Mouse (Mus musculus): Measurements from ENCODE around the gene Exosc1.
"Not testable (repeated sequence)": the region's sequence is repeated elsewhere in the genome, so short reads cannot be mapped to it uniquely, and the experiment has no call there.

The Exosc1 gene

DNA sequence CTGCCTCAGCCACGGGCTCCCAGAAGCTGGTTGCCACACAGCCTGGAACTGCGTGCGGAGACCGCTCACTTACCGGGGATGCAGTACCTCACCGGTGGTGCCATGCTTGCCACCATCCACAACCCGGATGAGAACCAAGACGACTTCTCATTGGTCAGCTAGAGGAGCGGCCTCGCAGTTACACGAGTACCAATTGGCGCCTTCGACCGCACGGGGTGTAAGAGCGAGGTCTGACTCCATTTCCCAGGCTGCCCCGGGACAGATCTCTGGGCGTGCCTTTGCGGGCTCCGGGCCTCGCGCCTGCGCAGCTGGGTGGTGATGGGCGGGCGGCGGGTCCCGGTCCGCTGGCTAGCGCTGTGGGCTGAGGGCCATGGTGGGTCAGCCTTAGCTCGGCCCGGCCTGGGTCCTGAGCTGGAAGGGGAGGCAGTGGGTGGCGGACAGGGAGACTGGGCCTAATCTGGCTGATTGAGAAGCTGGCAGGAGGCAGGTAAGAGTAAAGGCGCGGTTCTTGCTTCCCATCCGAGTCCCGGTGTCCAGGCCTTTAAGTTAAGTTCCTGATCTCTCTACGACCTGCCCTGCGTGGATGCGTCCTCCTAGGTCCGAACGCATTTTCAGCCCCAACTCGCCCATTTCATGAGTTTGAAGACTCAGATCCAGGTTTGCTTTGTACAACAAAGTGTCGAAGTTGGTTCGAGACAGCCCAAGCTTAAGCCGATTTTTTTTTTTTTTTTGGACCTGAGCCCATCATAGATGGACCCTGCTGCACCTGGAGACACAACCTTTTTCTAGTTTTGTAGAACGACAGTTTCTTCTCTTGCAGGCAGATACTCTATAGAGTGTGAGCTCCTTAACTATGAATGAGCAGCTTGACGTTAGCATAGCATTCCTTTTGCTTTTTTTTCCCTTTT is at the start of gene Exosc1, which contains the start of gene Zdhhc16:
Gene Exosc1 (minus strand): TSS at position 245 of the 908 bp plus-strand sequence.
Gene Zdhhc16 (plus strand): TSS at position 302 of the 908 bp plus-strand sequence.
- DNase-seq (ENCODE audit: low spot score in 2 of 2), result peak; percentile 95 to 98

DNA sequence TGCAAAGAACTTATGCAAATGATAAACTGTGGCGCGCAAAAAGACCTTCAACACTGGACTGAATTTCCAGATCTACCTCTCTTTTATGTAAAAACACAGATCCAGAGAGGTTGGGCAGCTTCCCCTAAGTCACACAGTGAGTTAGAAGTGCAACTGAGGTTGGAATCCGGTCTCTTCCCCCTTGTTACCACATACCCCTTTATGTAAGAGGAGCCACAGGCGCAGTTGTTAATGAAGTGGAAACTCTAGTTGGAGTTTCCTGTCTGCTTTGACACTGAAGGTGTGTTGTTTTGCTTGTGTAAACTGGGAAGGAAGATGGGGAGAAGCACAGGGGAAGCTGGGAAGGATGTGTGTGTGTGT is 49.5 kb upstream of the Exosc1 start:
- DNase-seq (ENCODE audit: low spot score in 2 of 2), result no peak

DNA sequence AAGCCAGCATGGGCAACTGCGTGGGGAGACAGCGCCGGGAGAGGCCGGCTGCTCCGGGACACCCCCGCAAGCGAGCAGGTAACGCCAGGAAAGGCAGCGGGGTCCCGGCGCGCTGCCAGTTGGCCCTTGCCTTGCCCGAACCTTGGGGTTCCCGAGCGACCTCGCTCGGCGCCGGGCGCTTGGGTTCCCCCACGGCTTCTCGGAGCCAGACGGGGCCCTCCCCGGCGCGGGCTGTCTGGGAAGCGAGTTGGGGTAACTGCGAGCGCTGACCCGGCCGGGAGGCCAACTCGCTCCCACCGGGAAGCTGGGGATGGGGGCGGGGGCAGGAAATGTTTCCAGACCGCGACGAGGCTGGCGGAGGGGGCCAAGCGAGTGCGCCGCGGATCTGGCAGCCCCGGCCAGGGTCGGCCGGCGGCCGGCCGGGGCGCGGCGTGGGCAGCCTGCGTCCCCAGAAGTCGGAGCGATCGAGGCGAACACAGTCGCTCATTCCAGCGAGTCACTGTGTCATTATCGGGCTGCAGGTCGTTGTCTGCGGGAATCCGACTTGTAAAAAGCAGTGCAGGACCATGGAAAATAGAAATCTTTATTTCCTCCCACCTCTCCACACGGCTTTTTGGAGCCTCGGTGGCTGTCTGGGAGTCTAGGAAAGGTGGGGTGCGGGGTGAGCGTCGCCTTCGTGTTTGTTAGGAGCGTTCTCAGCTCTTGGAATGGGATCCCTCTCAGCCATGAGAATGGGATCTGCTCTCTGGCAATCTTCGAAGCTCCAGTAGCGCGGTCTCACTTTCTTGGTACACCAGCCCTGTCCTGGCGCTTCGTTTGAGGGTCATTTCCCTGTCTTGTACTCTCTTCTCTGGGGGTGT is 48.9 kb upstream of the Exosc1 start:
- peak; percentile 55 to 57 for DNase-seq (ENCODE audit: low spot score in 2 of 2)

DNA sequence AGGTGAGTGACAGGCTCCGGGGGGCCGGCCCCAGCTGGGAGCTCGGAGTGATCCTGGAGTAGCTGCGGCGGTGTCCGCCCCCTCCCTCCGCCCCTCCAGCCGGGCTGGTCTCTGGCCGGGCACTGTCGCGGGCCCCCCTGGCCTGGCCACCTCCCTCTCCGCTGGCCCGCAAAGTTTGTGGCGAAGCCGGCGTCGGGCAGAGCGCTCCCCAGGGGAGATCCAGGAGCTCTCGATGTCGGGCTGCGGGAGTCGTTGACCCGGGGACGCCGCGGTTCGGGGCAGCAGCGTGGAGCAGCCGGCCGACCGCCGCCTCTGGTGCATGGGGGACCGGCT is 48.3 kb upstream of the Exosc1 start, which contains the start of gene Ubtd1:
Gene Ubtd1 (plus strand): TSS at position 169 of the 333 bp plus-strand sequence.
- no peak for DNase-seq (ENCODE audit: low spot score in 2 of 2)

DNA sequence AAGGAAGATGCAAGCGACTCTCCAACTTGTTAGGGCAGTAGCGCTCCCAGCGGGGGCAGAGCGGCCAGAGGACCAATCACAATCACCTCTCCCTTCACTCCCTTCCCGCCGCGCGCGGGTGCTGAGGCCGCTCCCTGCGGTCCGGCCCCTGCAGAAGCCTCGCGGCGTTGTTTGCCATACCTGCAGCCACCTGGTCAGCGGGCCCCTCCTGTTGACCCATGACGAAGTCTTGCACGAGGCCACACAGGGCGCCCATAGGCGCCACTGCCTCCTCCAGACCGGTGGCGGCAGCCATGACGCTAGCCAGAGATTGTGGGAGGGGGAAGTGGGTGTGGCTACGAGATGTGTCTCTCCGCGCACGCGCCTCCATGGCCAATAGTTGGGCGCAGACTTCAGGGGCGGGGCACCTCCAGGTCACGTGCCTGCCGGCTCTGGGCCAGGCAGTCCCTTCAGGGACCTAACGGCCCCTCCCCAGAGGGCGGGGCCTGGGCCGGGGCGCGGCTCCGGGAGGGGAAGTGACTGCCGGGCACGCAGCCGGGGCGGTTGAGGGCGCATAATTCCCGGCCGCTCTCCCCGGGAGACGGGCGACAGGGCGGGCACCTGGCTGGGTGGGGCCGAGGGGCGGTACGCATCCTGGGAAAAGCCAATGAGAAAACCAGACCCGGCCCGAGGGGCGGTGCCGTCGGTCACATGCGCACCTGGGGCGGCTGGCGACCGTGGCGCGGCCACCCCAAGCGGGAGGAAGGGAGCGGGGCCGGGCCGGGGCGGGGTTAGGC is 47.8 kb upstream of the Exosc1 start, which contains the start of gene Mms19:
Gene Mms19 (minus strand): TSS at position 339 of the 776 bp plus-strand sequence.
- DNase-seq (ENCODE audit: low spot score in 2 of 2), result peak; percentile 97 to 99

DNA sequence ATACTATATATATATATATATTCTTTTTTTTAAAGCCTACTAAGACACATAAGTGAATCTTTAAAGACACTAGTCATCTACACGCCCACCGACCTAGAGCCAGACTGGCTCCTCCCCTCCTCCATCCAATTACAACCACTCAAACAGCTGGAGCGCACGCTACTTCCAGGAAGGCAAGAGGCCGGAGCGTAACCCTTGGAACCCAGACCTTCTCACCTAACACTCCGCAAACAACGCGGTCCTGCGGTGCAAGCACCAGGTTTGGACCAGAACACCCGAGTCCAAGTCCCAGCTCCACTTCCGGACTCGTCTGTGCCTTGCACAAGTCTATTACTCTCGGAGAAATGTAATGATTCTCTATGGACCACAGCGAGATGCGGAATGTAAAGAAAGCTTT is 47.2 kb upstream of the Exosc1 start:
- no peak for DNase-seq (ENCODE audit: low spot score in 2 of 2)

DNA sequence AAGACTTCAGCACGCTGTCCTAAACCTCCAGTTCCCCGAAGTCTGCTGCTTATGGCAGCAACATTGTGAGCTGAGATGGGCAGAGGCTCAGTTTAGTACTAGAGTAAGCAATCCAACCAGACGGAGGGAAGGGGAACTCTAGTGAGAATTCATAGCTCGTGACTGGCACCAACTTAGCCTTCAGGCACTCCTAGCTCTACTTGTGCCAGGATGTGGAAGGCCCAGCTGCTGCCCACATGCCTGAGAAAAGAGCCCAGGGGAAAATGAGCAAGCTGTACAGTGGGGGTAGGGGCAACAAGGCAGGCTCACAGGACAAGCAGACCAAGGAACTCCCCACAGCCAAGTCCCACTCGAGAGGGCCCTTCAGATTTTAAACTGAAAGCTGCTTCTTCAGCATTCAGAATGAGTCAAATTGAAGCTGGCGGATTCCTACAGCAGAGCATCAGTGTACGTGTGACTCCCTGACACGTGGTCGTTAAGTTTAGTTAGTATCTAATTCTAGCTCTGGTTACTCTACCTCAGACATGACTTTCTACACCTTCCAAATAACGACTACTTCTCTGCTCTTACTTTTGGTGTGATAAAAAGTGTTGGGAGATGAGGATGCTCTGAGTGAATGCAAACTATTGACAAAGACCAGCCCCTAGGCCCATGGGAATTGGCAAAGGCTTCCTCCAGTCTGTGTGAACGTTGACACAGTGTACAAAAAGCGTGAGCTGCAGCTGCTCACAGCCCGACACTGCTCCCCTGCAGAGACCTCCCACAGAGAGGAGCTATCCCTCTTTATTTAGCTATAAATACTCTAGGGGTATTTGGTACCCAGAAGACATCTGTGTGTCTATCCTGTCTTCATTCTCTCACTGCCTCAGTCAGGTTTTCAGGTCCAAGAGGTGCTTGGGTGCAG is 40.9 kb upstream of the Exosc1 start:
- no peak for DNase-seq (ENCODE audit: low spot score in 2 of 2)

DNA sequence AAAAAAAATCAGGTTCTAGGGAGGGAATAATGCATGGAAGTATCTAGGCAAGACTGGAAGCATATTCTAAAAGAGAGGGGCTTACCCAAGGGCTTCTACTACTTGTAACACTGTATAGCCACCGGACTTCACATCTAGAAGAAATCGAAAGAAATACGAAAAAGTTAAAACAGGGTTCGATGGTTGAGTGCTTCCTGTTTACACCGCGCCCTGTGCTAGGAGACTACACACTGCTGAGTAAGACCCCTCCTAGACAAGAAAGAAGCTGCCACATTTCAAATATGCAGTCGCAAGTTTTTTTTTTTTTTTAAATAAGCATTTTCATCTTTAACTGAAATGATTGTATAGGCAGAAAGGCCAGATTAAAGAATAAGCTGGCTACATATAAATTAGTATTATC is 36.4 kb upstream of the Exosc1 start:
- DNase-seq (ENCODE audit: low spot score in 2 of 2), result no peak

DNA sequence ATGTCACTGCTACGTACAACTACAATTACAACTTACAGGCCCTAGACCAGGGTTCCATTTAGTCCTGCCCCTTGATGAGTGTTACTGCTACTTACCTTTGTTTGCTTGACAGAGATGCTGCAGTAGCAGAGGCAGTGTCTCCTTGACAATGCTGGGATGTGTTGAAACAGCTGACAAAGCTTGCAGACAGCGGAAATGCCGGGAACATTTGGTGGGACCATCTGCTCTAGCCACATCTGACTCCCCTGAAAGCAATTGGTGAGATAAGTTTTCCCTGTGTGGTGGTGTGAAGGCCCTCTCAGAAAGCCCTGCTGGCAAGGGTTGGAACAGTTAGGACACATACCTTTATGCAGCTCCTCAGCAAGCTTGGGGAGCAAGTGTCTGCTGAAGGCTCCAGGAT is 20.4 kb upstream of the Exosc1 start:
- DNase-seq (ENCODE audit: low spot score in 2 of 2), result no peak

DNA sequence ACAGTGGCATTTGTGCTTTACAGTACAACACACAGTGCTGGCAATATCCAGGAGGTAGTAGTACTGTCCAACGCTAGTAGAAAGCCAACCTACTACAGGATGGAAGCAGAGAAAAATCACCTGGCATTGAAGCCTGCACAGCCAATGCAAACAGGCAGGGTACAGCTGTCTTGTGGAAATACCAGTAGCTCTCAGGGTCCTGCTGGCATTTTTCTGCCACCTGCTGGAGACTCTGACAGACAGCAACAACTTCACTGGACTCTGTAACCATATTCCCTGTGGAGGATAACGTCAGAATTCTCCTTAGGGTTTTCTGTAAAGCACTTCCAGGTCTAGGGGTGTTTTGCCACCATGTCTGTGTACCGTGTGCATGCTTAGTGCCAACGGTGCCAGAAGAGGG is 19.1 kb upstream of the Exosc1 start:
- no peak for DNase-seq (ENCODE audit: low spot score in 2 of 2)

DNA sequence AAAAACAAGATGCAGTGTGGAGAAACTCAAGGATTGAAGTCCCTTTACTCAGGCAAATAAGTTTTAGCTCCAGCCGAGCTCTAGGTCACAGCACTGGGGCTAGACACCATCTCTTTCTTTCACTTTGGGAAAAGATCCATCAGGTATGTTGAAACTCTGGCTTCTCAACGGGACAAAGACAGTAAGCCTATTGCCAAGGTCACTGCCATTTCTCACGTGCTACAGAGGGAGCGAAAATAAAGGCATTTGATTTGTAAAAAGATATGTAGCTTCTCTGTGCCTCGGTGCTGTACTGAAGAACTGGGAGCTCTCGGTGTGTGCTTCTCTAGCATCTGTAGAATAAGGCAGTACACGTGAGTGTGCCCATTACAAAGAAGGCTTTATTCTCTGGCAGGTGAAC is 10.6 kb upstream of the Exosc1 start:
- no peak for DNase-seq (ENCODE audit: low spot score in 2 of 2)

DNA sequence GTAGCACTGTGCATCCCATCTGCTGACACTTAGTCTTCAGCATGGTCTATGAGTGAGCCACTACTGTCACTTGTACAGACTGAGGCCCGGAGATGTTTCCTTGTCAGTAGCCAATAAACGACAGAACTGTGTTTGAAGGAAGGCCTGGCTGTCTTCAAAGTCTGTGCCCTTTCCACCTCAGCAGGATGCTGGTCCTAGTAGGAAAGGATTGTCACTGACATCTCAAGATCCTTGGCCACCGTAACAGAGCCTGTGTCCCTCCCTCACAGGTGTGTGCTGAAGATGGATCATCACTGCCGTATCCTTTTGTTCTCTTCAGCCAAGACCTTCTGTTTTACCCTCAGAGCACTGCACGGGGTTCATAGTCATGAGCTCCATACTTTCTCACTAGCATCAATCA is 5.3 kb upstream of the Exosc1 start:
- no peak for DNase-seq (ENCODE audit: low spot score in 2 of 2)

DNA sequence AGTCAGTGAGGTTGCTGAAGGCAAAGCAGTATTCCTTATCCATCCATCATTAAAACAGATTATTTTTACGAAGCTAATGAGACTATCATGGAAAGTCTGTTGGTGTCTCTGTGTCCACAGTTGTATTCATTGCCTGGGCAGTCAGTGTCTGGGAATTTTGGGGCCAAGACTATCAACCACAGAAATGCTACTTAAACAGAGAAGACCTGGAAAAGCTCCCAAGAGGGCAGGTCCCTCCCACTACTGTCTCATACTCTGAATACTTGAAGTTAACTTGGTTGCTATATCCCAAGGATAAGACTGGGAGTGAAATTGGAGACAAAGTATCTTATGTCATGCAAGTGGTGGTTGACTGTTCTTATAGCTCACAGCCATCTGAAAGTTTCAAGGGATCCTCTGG is 2.7 kb upstream of the Exosc1 start:
- DNase-seq (ENCODE audit: low spot score in 2 of 2), result no peak

DNA sequence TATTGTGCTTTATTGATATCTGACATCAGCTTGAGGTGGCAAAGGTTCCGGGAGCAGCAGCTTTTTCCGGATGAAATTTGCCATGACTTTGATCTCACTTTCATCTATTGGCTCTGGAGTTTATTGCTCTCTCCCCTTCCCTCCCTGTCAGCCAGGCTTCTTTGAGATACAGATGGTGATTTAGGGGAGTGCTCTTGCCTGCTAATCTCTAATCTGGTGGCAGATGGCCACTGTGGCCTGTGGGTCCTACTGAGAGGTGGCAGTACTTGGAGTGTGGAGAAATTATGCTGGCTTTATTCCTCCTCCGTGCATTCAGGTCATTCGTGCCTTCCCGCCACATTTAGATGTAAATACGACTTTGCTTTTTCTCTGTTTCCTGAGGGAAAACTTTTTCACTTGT is 901 bp upstream of the Exosc1 start:
- no peak for DNase-seq (ENCODE audit: low spot score in 2 of 2)

DNA sequence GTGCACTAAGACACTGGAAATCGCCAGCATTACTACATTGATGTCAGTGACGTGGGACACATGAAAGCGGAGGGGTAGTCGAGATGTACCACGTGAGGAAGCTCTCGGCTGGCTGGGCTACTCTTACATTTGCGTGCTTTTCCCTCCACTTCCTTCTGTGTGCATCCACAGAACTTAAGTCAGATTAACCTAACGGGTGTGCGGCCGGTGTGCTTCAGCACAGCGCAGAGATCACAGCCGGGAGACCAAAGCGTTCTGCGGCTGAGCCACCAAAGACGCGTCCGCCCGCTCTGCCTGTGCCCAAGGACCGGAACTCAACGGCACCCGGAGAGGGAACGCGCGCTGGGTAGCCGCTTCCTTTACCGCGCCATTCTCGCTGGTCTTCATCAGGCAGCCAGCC is 537 bp downstream of the Exosc1 start:
- DNase-seq (ENCODE audit: low spot score in 2 of 2), result no peak

DNA sequence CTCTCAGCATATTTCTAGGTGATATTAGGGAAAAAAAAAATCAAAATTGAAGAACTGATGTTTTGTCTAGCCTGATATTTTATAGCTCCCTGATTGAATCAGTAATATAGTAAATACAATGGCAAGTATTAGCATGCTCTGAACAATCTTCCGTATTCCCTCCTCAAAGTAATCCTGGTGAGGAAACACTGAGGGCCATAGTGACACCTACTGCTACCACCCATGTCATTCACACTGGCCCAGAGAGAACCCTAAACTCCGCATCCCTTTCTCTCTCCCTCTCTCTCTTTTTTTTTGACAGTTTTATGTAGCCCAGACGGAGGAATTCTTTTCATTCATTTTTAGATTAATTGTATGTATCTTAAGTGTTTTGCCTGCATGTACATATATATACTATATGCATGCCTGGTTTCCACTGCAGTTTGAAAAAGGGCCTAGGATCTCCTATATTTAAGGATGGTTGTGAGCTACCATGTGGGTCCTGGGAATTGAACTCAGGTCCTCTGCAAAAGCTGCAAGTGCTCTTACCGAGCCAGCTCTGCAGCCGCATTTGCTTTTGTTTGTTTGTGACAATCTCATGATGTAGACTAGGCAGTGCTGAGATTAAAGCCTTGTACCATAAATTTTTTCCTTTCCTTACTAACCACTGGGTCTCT is 12.7 kb downstream of the Exosc1 start:
- DNase-seq (ENCODE audit: low spot score in 2 of 2), result no peak

DNA sequence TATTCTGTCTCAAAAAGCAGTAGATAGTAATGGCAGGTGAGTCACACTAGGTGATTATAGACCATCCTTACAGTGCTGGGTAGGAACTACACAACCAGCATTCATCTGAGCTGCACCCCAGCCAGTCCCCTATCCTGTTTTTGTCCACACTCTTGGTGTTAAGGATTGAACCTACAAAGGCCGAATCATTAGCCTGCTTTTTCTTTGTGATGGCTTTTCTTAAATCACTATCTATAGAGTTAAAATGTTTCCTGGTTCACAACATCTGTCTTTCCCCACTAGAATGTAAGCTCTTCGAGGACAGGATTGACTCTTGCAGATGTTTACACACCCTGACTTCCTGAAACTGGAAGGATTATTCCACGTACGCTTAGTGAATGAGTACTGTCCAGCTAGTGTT is 13.8 kb downstream of the Exosc1 start:
- DNase-seq (ENCODE audit: low spot score in 2 of 2), result no peak

DNA sequence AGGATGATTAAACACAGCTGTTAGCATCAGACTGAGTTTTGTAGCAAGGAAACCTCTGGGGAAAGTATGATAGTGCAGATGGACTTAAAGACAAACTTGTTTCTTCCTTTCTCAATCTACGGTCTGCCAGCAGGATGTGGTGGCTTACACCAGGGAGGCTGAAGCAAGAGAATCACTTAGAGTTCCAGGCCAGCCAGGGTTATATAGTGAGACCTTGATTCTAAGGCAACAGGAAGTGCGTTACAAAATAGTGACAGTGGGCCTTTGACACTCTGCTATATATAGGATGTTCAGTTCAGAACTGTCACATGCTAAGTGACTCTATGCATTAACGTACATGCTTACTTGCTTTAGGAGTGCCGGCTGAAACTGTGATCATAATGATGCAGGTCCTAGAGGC is 16.4 kb downstream of the Exosc1 start:
- DNase-seq (ENCODE audit: low spot score in 2 of 2), result no peak

DNA sequence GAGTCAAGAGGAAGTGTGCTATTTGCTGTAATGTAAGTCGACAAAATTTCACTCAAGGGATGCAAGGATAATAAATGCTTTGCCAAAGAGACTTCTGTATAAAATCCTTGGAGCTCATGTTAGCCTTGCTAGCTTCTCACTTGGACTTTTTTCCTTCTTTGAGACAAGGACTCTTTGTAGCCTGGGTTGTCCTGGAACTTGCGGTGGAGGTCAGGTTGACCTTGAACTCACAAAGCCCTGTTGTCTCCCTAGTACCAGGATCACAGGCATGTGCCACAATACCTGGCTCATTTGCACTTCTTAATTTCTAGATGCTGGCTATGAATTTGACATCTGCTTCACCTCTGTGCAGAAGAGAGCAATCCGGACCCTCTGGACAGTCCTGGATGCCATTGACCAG is 17.9 kb downstream of the Exosc1 start:
- DNase-seq (ENCODE audit: low spot score in 2 of 2), result no peak

DNA sequence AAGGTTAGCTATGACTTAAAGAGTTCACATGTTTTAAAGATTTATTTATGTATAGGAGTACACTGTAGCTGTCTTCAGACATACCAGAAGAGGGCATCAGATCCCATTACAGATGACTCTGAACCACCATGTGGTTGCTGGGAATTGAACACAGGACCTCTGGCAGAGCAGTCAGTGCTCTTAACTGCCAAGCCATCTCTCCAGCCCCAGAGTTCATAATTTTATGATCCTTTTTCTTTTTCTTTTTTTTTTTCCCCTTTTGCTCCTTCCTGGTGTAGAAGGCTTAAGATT is 18.7 kb downstream of the Exosc1 start:
- DNase-seq (ENCODE audit: low spot score in 2 of 2), result not testable (repeated sequence)
